Mouse (Mus musculus) olfactory bulb, adult 2 months (tissue): Measurements from ENCODE around the gene Rnf5. TPM values are rescaled to one million over a fixed set of nuclear protein-coding genes. Genes with fewer than 3 reads are reported as not detected.
A peak's percentile ranks its signal among the peaks of the same experiment; 100 is the strongest.

ENCODE experiments used
- H3K27ac ChIP-seq: fragments of 200-500 bp; 2 replicates; pipeline ENCODE4 v1.5.1; 2012; ENCODE audit warnings: low read depth, low read length; ENCODE audit not compliant: insufficient read depth
- H3K4me1 ChIP-seq: fragments of 200-500 bp; 2 replicates; pipeline ENCODE4 v1.6.1; 2012; ENCODE audit warnings: low read length; ENCODE audit not compliant: control insufficient read depth, insufficient read depth
- H3K4me3 ChIP-seq: fragments of 200-500 bp; 2 replicates; pipeline ENCODE4 v1.5.1; 2012; ENCODE audit warnings: mild to moderate bottlenecking, low read depth, low read length, moderate library complexity; ENCODE audit not compliant: insufficient read depth
- CTCF ChIP-seq: fragments of 200-500 bp; IDR thresholded peaks from 2 replicates; pipeline ENCODE4 v1.5.1; 2012; ENCODE audit warnings: low read depth, mild to moderate bottlenecking, low read length, moderate library complexity; ENCODE audit not compliant: insufficient read depth
- POLR2A ChIP-seq: fragments of 200-500 bp; IDR thresholded peaks from 2 replicates; pipeline ENCODE4 v1.6.1; 2012; ENCODE audit warnings: mild to moderate bottlenecking, low read depth, low read length, moderate library complexity; ENCODE audit not compliant: insufficient read depth
- WGBS: fragments of 180-500 bp; shearing (Covaris S2); methylation state at CpG from one replicate; pipeline ENCODE4 v1.1.7; 2018; 5-methylcytosine and 5-hydroxymethylcytosine counted together
- polyA plus RNA-seq: library from polyadenylated mRNA; stranded (reverse); fragments of >200 nt; gene quantifications from 2 replicates; pipeline ENCODE4 v1.2.4, GENCODE M21; 2012; ENCODE audit warnings: low replicate concordance; ENCODE audit not compliant: missing spikeins, insufficient read depth, insufficient read length

Rnf5 gene
- polyA plus RNA-seq, 1 experiment: not detected

DNA sequence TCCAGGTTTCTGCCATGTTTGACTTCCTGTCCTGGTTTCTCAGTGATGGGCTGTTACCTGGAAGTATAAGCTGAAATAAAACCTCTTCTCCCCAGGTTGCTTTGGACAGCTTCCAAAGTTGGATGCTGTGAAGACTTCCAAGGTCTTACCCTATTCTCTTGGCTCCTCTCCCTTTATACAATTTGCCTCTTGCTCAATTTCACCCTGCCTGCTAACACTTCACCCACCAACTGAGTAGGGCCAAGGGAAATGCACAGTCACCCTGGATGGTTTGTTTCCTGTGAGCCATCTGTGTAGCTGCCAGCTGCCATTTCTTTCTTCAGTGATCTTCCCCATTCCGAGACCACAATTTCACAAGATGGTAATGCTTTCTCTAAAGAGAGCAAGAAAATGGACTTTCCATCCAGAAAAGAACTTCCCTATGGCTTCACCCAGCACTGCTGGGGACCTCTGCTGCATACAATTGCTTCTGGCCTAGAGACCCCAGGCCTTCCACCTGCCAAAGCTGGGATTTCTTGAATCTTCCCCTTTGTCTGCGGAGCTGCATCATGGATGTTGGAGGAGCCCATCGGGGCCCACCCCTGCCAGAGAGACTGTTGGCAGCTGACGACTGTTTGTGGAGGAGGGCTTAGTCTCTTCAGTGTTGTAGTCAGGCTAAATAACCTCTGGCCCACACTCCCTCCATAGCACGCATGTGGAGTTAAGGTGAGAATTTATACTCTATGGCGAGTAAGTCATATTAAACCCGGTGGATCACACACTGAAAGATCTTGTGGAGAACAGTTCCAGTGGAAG, 36.2 kb upstream of the Rnf5 start:
- 83% methylated on average over 7 of the region's 7 CpGs for WGBS
- peaks cover 7% of the 10 kb centered on the region for H3K4me1 ChIP-seq
- TF ChIP-seq CTCF (no peak), POLR2A (no peak)
- no peak overlapping the region for H3K27ac ChIP-seq
- no peak overlapping the region for H3K4me3 ChIP-seq

DNA sequence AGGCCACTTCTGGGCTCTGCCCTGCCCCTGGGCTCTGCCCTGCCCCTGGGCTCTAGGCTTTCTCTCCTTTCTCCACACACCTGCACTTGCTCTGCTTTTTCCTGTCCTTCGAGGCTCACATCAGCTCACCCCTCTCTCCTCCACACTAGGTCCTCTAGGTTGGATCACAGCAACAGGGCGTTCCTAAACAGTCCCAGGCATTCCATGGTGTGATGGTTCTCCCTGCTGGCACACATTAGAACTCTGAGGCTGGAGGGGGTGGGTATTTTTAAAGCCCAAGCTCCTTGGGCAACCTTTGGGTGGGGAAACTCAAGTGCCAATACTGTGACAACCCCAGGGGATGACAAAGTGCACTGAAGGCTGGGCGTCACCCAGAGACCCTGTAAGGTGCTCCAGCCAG, 34.0 kb upstream of the Rnf5 start:
- no peak overlapping the region for H3K27ac ChIP-seq
- no peak overlapping the region for H3K4me3 ChIP-seq
- peaks cover 14% of the 10 kb centered on the region for H3K4me1 ChIP-seq
- WGBS: 62% methylated on average over 3 of the region's 3 CpGs
- TF ChIP-seq CTCF (no peak), POLR2A (no peak)

DNA sequence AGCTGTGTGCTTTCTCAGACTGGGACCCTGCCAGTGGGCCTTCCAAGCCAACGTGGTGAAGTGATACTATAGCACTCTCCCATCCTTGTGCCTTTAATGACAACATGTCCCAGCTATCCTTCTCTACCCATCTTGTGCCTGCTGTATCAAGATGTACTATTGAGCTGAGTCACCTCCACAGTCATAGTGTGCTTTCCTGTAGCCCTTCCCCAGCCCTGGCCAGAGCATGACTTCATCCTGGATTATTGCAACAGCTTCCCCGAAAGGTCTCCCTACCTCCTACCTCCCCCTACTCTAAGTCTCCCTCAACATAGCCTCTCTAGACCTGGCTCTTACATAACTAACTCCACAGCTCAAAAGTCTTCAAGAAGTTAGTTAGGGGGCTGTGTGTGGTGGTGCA, 32.2 kb upstream of the Rnf5 start:
- Histone ChIP-seq H3K4me3 (no peak overlapping the region), H3K27ac (no peak overlapping the region), H3K4me1 (peaks cover 23% of the 10 kb centered on the region)
- TF ChIP-seq CTCF: no peak
- TF ChIP-seq POLR2A: no peak
- WGBS: 79% methylated on average over 2 of the region's 2 CpGs

DNA sequence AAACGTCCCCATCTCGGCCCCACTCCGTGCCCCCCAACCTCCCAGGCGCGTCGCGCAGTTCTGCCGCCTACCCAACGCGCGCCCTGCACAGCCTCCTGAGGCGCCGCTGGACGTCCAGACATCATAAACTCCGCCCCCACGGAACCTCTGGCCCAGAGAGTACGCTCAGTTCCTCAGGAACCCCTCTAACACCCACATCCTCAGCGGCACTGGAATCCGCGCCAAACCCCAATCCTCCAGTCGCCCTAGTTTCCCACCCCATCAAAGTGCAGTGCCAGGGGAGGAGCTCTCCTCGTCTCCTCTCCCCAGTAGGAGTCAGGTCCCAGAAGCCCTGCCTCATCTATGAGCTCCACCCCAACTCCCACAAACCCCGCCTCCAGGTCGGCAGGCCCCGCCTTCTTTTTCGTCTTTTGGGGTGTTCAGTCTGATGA, 28.8 kb upstream of the Rnf5 start:
- H3K27ac ChIP-seq: peak overlapping the region; percentile 52
- peak overlapping the region; percentile 89 for H3K4me3 ChIP-seq
- H3K4me1 ChIP-seq: peaks cover 30% of the 10 kb centered on the region
- 2% methylated on average over 26 of the region's 26 CpGs for WGBS
- TF ChIP-seq POLR2A (peak; percentile 62), CTCF (no peak)

DNA sequence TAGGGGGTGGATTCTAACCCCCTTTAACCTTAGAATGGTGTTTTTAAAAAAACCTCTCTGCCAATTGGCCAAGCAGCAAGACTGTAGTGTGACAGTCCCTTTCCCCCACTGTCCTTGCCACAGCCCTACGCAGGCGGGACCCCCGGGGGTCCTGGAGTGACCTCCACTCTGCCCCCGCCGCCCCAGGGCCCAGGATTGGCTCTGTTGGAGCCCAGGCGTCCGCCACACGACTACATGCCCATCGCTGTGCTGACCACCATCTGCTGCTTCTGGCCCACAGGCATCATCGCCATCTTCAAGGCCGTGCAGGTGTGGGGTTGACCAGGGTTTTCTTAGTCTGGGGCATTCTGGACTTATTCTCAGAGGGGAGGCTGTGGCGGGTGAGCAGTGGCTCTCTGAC, 28.2 kb upstream of the Rnf5 start:
- H3K4me1 ChIP-seq: peaks cover 31% of the 10 kb centered on the region

DNA sequence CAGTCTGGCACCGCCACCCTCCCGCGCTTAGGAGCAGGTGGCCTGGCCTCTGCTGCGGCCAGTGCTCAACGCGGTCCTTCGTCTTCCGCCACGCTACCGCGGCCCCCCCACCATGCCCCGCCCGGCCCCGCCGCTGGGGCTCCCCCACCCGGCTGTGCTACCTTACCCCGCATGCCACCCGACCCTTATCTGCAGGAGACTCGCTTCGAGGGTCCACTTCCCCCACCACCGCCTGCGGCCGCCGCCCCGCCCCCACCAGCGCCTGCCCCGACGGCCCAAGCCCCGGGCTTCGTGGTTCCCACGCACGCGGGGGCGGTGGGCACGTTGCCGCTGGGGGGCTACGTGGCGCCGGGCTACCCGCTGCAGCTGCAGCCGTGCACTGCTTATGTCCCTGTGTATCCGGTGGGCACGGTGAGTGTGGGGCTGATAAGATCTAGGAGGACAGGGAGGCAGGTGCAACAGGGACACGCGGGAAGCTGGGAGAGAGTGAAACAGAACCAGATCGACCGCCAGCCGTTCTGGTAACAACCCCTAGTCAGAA, 27.3 kb upstream of the Rnf5 start:
- TF ChIP-seq POLR2A (no peak), CTCF (no peak)
- Histone ChIP-seq H3K27ac (peak overlapping the region; percentile 62; the same call in 1 of the 2 replicates), H3K4me1 (peaks cover 39% of the 10 kb centered on the region), H3K4me3 (peak overlapping the region; percentile 89)
- WGBS: 3% methylated on average over 48 of the region's 48 CpGs

More for the DNA sequence above, 28.2 kb upstream of the Rnf5 start:
- WGBS: 13% methylated on average over 12 of the region's 12 CpGs
- Histone ChIP-seq H3K27ac (peak overlapping the region; percentile 62), H3K4me3 (peak overlapping the region; percentile 89)
- TF ChIP-seq POLR2A (no peak), CTCF (no peak)

DNA sequence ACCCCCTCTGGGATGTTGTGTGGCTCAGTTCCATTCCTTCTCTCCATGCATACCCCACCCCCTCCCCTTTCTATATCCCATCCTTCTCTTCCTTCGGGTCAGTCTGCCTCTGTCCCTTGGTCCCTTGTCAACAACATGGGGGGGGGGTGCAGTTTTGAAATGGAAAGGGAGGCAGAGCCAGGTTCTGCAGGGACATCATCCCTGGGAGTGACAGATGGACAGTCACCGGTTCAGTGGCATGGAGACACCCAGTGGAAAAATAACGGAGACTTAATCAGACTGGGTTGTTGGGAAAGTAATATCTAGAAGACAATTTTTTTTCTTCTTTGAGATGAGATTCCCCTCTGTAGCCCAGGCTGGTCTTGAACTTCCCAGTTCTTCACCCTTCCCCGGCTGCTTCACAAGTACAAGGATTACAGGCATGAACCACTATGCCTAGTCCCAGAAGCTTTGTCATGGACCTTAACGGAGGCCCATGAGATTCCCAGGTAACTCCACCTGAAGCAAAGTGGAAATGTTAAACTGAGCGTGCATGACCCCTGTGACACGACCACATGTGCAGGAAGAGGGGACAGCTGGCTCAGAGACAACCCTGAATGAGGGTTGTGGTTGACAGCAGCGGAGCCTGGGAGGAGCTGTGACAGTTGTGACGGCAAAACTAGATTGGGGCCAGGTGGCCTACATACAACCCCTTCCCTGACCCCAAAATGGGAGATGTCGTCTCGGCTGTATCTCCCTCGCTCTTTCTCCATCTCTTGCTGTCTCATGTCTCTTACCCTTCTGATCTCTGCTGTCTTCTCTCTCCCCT, 26.5 kb upstream of the Rnf5 start:
- Histone ChIP-seq H3K27ac (peak overlapping the region; percentile 50), H3K4me3 (peak overlapping the region; percentile 89), H3K4me1 (peaks cover 43% of the 10 kb centered on the region)
- 13% methylated on average over 12 of the region's 12 CpGs for WGBS
- TF ChIP-seq CTCF: no peak
- TF ChIP-seq POLR2A: no peak

DNA sequence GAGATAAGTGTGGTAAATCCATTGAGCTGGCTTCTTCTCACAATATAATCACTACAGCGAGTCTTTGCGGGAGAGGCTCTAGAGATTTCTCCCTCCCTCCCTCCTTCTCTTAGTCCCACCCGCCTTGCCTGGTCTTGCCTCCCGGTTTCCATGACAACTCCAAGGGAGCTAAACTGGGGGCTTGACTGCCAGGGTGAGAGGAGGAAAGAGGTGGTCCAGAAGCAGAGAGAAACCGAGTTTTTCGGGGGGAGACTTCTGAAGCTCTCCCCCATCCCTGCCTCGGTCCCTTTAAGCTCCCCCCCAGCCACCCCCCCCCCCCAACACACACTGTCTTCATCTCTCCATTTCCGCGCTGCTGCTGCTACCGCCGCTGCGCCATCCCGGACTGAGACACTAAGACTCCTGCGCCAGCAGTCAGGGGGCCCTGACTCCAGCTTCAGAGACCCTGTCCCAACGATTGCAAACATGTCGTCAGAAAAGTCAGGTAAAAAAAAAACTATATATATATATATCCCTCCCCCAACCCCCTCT, 25.8 kb upstream of the Rnf5 start, which contains the start of gene Prrt1:
TSS of gene Prrt1 (plus strand) at position 313 of the 531 bp plus-strand sequence.
- H3K4me1 ChIP-seq: peaks cover 43% of the 10 kb centered on the region
- peak within 1 kb of the TSS; percentile 89 for H3K4me3 ChIP-seq
- TF ChIP-seq CTCF (no peak), POLR2A (0 out of 2 replicates have a peak, but pooled peaks have one; percentile 14)
- WGBS: 1% methylated on average over 16 of the region's 16 CpGs
- peak within 1 kb of the TSS; percentile 99 for H3K27ac ChIP-seq
